Mouse (Mus musculus) E14TG2a.4 (cell line): ENCODE data around the gene Pacs1.

ENCODE experiments used
- CTCF ChIP-seq: conservative IDR thresholded peaks from 2 replicates; pipeline ENCODE4 v1.5.1; 2014; ENCODE audit warnings: low read length
- NANOG ChIP-seq: IDR thresholded peaks from 2 replicates; pipeline ENCODE4 v1.6.1; 2014; ENCODE audit warnings: borderline replicate concordance, low read length, mixed read lengths
- POU5F1 ChIP-seq: IDR thresholded peaks from 2 replicates; pipeline ENCODE4 v1.6.1; 2014; ENCODE audit warnings: low read length, borderline replicate concordance

DNA sequence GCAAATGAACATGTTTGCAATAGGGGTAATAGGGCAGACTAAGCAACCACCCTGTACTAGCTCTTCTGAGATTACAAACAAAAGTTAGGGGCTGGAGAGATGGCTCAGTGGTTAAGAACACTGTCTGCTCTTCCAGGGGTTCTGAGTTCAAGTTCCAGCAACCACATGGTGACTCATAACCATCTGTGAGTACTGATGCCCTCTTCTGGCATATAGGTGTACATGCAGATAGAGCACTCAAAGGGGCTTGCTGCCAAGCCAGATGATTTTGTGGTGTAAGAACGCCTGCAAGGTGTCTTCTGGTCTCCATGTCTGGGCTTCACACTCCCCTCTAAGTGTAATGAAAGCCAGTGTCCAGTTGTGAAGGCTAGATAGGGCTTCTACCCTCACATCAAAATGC lies 143.1 kb downstream of the Pacs1 start:
- TF ChIP-seq CTCF (peak; percentile 41), POU5F1 (no peak), NANOG (no peak)
